Mouse (Mus musculus): ENCODE data around the gene Tmem183a. TPM values are rescaled to one million over a fixed set of nuclear protein-coding genes. Genes with fewer than 3 reads are reported as not detected.
A peak's percentile ranks its signal among the peaks of the same experiment; 100 is the strongest.

The Tmem183a gene
- polyA plus RNA-seq (2014; fragmentation: Nextera tagmentation; extraction: Ambion mirVana), result 128 and 133 TPM in 2 replicates

GRCm38 (mm10) chr1:134361857-134362212 is at the start of gene Tmem183a:
Tmem183a (minus strand) TSS chr1:134361979.
- Histone ChIP-seq H3K27ac (replicated peaks; ENCODE audit: low read depth, low read length) (peak within 1 kb of the TSS; percentile 65), H3K9ac (replicated peaks; ENCODE audit: low read length) (peak within 1 kb of the TSS; percentile 92), H3K27me3 (ENCODE audit: control insufficient read depth, insufficient read depth, low read length) (no peaks in the 10 kb centered on the region), H3K9me3 (replicated peaks; ENCODE audit: control insufficient read depth, low read length) (no peaks in the 10 kb centered on the region), H3K36me3 (replicated peaks; ENCODE audit: control insufficient read depth, insufficient read depth, low read depth, low read length) (no peaks in the 10 kb centered on the region; the same call in 1 of the 2 replicates), H3K4me2 (ENCODE audit: low read depth, low read length) (peak within 1 kb of the TSS; percentile 68), H3K4me3 (ENCODE audit: low read depth, low read length) (peak within 1 kb of the TSS; percentile 89), H3K4me1 (ENCODE audit: control insufficient read depth, insufficient read depth, low read length) (no peaks in the 10 kb centered on the region; the same call in 1 of the 2 replicates)
- under 1% methylated on average over 38 of the region's 38 CpGs for WGBS
- ATAC-seq (replicated peaks; ENCODE audit: insufficient number of reproducible peaks, low FRiP score, low TSS enrichment, low read depth) (peak; percentile 97), DNase-seq (ENCODE audit: low spot score) (peak; percentile 97)

GRCm38 (mm10) chr1:134408080-134408479 is 46.3 kb upstream of the Tmem183a start:
- no peaks in the 10 kb centered on the region for H3K27me3 ChIP-seq (ENCODE audit: control insufficient read depth, insufficient read depth, low read length)
- H3K36me3 ChIP-seq (replicated peaks; ENCODE audit: control insufficient read depth, insufficient read depth, low read depth, low read length), result peaks cover 4% of the 10 kb centered on the region; the same call in 1 of the 2 replicates
- H3K4me2 ChIP-seq (ENCODE audit: low read depth, low read length), result no peak overlapping the region
- H3K4me3 ChIP-seq (ENCODE audit: low read depth, low read length), result no peak overlapping the region
- 0 out of 2 replicates have a peak overlapping the region, but pooled peaks have one; percentile 13 for H3K27ac ChIP-seq (replicated peaks; ENCODE audit: low read depth, low read length)
- H3K9me3 ChIP-seq (replicated peaks; ENCODE audit: control insufficient read depth, low read length), result no peaks in the 10 kb centered on the region
- 56% methylated on average over 8 of the region's 8 CpGs for WGBS
- DNase-seq (ENCODE audit: low spot score), result no peak
- H3K4me1 ChIP-seq (ENCODE audit: control insufficient read depth, insufficient read depth, low read length), result no peaks in the 10 kb centered on the region
- ATAC-seq (replicated peaks; ENCODE audit: insufficient number of reproducible peaks, low FRiP score, low TSS enrichment, low read depth), result no peak
- no peak overlapping the region for H3K9ac ChIP-seq (replicated peaks; ENCODE audit: low read length)

GRCm38 (mm10) chr1:134406414-134406771 is 44.6 kb upstream of the Tmem183a start:
- H3K27me3 ChIP-seq (ENCODE audit: control insufficient read depth, insufficient read depth, low read length), result no peaks in the 10 kb centered on the region
- 39% methylated on average over 8 of the region's 8 CpGs for WGBS
- H3K9me3 ChIP-seq (replicated peaks; ENCODE audit: control insufficient read depth, low read length), result no peaks in the 10 kb centered on the region
- H3K4me2 ChIP-seq (ENCODE audit: low read depth, low read length), result peak overlapping the region; percentile 80
- peak overlapping the region; percentile 81 for H3K4me3 ChIP-seq (ENCODE audit: low read depth, low read length)
- no peaks in the 10 kb centered on the region for H3K4me1 ChIP-seq (ENCODE audit: control insufficient read depth, insufficient read depth, low read length)
- H3K9ac ChIP-seq (replicated peaks; ENCODE audit: low read length), result peak overlapping the region; percentile 75
- no peak overlapping the region for H3K27ac ChIP-seq (replicated peaks; ENCODE audit: low read depth, low read length)
- DNase-seq (ENCODE audit: low spot score) (no peak), ATAC-seq (replicated peaks; ENCODE audit: insufficient number of reproducible peaks, low FRiP score, low TSS enrichment, low read depth) (no peak)
- H3K36me3 ChIP-seq (replicated peaks; ENCODE audit: control insufficient read depth, insufficient read depth, low read depth, low read length), result peaks cover 4% of the 10 kb centered on the region; the same call in 1 of the 2 replicates

GRCm38 (mm10) chr1:134405509-134406413 is 44.0 kb upstream of the Tmem183a start, which contains the start of gene Cyb5r1:
Cyb5r1 (plus strand) TSS chr1:134405559.
- H3K9ac ChIP-seq (replicated peaks; ENCODE audit: low read length), result peak within 1 kb of the TSS; percentile 75
- 0 out of 2 replicates have a peak within 1 kb of the TSS, but pooled peaks have one; percentile 23 for H3K27ac ChIP-seq (replicated peaks; ENCODE audit: low read depth, low read length)
- ATAC-seq (replicated peaks; ENCODE audit: insufficient number of reproducible peaks, low FRiP score, low TSS enrichment, low read depth) (peak; percentile 97), DNase-seq (ENCODE audit: low spot score) (peak; percentile 91)
- 2% methylated on average over 43 of the region's 43 CpGs for WGBS
- peak within 1 kb of the TSS; percentile 81 for H3K4me3 ChIP-seq (ENCODE audit: low read depth, low read length)
- peak within 1 kb of the TSS; percentile 80 for H3K4me2 ChIP-seq (ENCODE audit: low read depth, low read length)
- H3K4me1 ChIP-seq (ENCODE audit: control insufficient read depth, insufficient read depth, low read length), result no peaks in the 10 kb centered on the region
- no peaks in the 10 kb centered on the region for H3K27me3 ChIP-seq (ENCODE audit: control insufficient read depth, insufficient read depth, low read length)
- H3K36me3 ChIP-seq (replicated peaks; ENCODE audit: control insufficient read depth, insufficient read depth, low read depth, low read length), result 0 out of 2 replicates have a peak, but pooled peaks cover 1% of the 10 kb centered on the region
- no peaks in the 10 kb centered on the region for H3K9me3 ChIP-seq (replicated peaks; ENCODE audit: control insufficient read depth, low read length)

GRCm38 (mm10) chr1:134399735-134400134 is 38.0 kb upstream of the Tmem183a start:
- Histone ChIP-seq H3K4me2 (ENCODE audit: low read depth, low read length) (no peak overlapping the region), H3K4me3 (ENCODE audit: low read depth, low read length) (no peak overlapping the region), H3K27ac (replicated peaks; ENCODE audit: low read depth, low read length) (no peak overlapping the region), H3K27me3 (ENCODE audit: control insufficient read depth, insufficient read depth, low read length) (no peaks in the 10 kb centered on the region), H3K4me1 (ENCODE audit: control insufficient read depth, insufficient read depth, low read length) (no peaks in the 10 kb centered on the region), H3K36me3 (replicated peaks; ENCODE audit: control insufficient read depth, insufficient read depth, low read depth, low read length) (no peaks in the 10 kb centered on the region), H3K9me3 (replicated peaks; ENCODE audit: control insufficient read depth, low read length) (no peaks in the 10 kb centered on the region), H3K9ac (replicated peaks; ENCODE audit: low read length) (no peak overlapping the region)
- no peak for ATAC-seq (replicated peaks; ENCODE audit: insufficient number of reproducible peaks, low FRiP score, low TSS enrichment, low read depth)
- no peak for DNase-seq (ENCODE audit: low spot score)
- WGBS, result 53% methylated on average over 5 of the region's 5 CpGs

GRCm38 (mm10) chr1:134398210-134398609 is 36.4 kb upstream of the Tmem183a start:
- no peaks in the 10 kb centered on the region for H3K27me3 ChIP-seq (ENCODE audit: control insufficient read depth, insufficient read depth, low read length)
- no peaks in the 10 kb centered on the region for H3K4me1 ChIP-seq (ENCODE audit: control insufficient read depth, insufficient read depth, low read length)
- 89% methylated on average over 12 of the region's 12 CpGs for WGBS
- H3K4me3 ChIP-seq (ENCODE audit: low read depth, low read length), result no peak overlapping the region
- no peaks in the 10 kb centered on the region for H3K9me3 ChIP-seq (replicated peaks; ENCODE audit: control insufficient read depth, low read length)
- H3K27ac ChIP-seq (replicated peaks; ENCODE audit: low read depth, low read length), result no peak overlapping the region
- H3K4me2 ChIP-seq (ENCODE audit: low read depth, low read length), result no peak overlapping the region
- no peaks in the 10 kb centered on the region for H3K36me3 ChIP-seq (replicated peaks; ENCODE audit: control insufficient read depth, insufficient read depth, low read depth, low read length)
- ATAC-seq (replicated peaks; ENCODE audit: insufficient number of reproducible peaks, low FRiP score, low TSS enrichment, low read depth) (no peak), DNase-seq (ENCODE audit: low spot score) (no peak)
- no peak overlapping the region for H3K9ac ChIP-seq (replicated peaks; ENCODE audit: low read length)

GRCm38 (mm10) chr1:134393827-134394226 is 32.0 kb upstream of the Tmem183a start:
- 58% methylated on average over 5 of the region's 5 CpGs for WGBS
- no peak overlapping the region for H3K9ac ChIP-seq (replicated peaks; ENCODE audit: low read length)

GRCm38 (mm10) chr1:134385666-134386065 is 23.9 kb upstream of the Tmem183a start, which contains the start of gene 4933406M09Rik:
4933406M09Rik (plus strand) TSS chr1:134385940.
- 96% methylated on average over 1 of the region's 1 CpGs for WGBS
- no peak for ATAC-seq (replicated peaks; ENCODE audit: insufficient number of reproducible peaks, low FRiP score, low TSS enrichment, low read depth)
- H3K27ac ChIP-seq (replicated peaks; ENCODE audit: low read depth, low read length), result no peak within 1 kb of the TSS
- DNase-seq (ENCODE audit: low spot score), result no peak
- no peaks in the 10 kb centered on the region for H3K4me1 ChIP-seq (ENCODE audit: control insufficient read depth, insufficient read depth, low read length)
- H3K9ac ChIP-seq (replicated peaks; ENCODE audit: low read length), result no peak within 1 kb of the TSS
- no peaks in the 10 kb centered on the region for H3K36me3 ChIP-seq (replicated peaks; ENCODE audit: control insufficient read depth, insufficient read depth, low read depth, low read length)
- no peaks in the 10 kb centered on the region for H3K27me3 ChIP-seq (ENCODE audit: control insufficient read depth, insufficient read depth, low read length)
- H3K4me3 ChIP-seq (ENCODE audit: low read depth, low read length), result no peak within 1 kb of the TSS
- no peaks in the 10 kb centered on the region for H3K9me3 ChIP-seq (replicated peaks; ENCODE audit: control insufficient read depth, low read length)
- H3K4me2 ChIP-seq (ENCODE audit: low read depth, low read length), result no peak within 1 kb of the TSS

More at GRCm38 (mm10) chr1:134393827-134394226, 32.0 kb upstream of the Tmem183a start:
- H3K4me2 ChIP-seq (ENCODE audit: low read depth, low read length), result no peak overlapping the region
- no peak for DNase-seq (ENCODE audit: low spot score)
- no peaks in the 10 kb centered on the region for H3K9me3 ChIP-seq (replicated peaks; ENCODE audit: control insufficient read depth, low read length)
- H3K27me3 ChIP-seq (ENCODE audit: control insufficient read depth, insufficient read depth, low read length), result no peaks in the 10 kb centered on the region
- no peak overlapping the region for H3K4me3 ChIP-seq (ENCODE audit: low read depth, low read length)
- no peaks in the 10 kb centered on the region for H3K4me1 ChIP-seq (ENCODE audit: control insufficient read depth, insufficient read depth, low read length)
- ATAC-seq (replicated peaks; ENCODE audit: insufficient number of reproducible peaks, low FRiP score, low TSS enrichment, low read depth), result no peak
- no peaks in the 10 kb centered on the region for H3K36me3 ChIP-seq (replicated peaks; ENCODE audit: control insufficient read depth, insufficient read depth, low read depth, low read length)
- H3K27ac ChIP-seq (replicated peaks; ENCODE audit: low read depth, low read length), result no peak overlapping the region
